Mouse (Mus musculus) embryo, embryonic 10.5 days (tissue): ENCODE data around the gene Tmcc3.

ENCODE experiments used
- DNase-seq: peaks from one replicate; pipeline ENCODE4 v3.0.0-alpha.2; 2015; ENCODE audit warnings: low spot score

Tmcc3 gene

DNA sequence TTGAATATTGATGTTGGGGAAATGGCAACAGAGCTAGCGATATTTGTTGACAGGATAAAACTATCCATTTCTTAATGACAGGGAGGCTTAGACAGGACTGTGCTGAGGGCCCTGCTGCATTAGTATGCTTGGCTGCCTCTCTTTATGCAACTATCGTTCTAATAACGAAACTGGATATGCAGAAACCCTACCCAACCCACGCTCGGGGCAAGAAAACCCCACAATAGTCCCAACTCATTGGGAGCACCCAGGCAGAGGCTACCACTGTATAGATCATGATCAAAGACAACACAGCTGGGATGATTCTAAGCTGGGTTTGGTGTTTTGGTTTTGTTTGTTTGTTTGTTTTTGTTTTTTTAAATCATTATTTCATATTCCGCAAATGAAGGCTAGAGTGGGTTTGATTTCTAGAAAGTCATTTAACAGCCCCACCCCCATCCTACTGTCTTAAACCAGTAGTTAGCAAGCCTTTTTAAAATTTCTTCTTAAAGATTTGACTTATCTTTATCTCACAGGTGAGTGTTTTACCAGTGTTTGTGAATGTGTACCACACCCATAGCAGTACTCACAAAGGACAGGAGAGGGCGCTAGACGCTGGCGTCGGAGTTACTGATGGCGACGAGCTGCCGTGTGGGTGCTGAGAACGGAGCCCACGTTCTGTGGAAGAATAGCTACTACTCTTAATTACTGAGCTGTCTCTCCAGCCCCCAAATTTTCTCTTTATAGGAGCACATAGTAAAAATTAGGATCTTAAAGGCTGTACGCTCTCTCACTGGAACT, 20.8 kb downstream of the Tmcc3 start:
- no peak for DNase-seq

DNA sequence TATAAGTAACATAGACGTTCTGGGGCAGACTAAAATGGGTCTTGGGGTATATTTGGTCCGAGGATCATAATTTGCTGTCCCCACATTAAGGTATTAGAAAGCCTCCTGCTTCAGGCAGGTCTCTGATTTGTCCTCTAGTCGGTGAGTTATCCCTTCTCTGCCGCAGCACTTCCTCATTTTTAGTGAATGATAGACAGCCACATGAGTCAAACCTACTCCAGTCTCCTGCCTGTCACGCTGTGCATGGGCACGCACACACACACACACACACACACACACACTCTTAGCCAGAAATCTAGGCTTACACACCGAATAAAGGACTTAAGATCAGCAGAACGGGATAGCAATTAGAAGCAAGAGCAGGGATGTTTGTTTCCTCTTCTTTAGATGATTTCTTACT, 21.6 kb downstream of the Tmcc3 start:
- DNase-seq: no peak

DNA sequence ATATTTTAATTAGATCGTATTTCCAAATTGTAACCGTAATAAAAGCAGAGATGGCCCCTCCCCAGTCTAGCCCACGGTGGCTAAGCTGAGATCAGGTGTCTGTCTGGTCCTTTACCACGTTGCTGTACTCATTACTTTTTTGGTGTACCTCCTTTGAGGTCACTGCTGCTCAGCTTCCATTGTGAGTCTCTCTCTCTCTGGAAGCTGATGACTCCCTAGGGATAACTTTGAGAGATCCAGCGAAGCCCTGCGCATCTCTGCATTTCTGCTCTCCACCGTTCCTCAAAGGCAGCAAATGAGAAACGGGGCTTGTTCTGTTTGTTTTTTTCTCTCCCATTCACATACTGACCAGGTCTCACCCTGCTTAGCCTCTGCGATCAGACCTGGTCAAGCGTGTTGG, 23.3 kb downstream of the Tmcc3 start:
- DNase-seq: no peak

DNA sequence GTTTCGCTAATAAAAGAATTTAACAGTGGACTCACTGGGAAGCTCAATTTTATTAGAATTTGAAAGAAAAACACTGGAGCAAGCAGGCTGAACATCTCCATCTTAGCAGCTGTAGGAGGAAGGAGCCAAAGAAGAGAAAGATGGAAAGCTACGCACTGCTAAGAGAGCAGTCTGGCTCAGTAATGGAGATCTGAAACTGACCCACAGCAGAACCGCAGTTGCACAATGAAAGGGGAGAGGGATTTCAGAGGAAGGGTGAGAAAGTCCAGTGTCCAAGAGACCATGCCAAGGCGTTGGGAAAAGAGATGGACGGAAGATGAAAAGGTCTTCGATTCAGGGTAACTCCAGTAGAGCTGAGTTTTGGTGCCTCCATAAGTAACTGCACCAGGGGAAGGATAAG, 24.3 kb downstream of the Tmcc3 start:
- DNase-seq: no peak

DNA sequence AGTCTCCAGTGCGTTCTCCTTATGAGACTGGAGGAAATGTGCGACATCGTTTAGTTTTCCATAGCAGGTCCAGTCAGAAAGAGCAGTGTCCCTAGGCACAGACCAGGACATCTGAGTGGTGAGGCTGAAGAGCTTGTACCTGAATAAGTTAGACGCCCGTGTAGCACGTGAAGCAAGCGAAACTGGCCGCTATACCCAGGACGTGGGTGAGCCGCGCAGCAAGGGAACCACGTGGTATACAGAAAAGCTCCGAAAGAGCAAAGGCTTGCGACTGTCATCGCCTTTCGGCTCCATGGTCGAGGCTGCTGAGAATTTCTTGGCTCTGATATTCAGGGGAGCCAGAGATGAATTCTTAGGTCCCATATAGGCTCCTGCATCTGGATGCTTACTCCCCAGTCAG, 29.8 kb downstream of the Tmcc3 start:
- DNase-seq: no peak

DNA sequence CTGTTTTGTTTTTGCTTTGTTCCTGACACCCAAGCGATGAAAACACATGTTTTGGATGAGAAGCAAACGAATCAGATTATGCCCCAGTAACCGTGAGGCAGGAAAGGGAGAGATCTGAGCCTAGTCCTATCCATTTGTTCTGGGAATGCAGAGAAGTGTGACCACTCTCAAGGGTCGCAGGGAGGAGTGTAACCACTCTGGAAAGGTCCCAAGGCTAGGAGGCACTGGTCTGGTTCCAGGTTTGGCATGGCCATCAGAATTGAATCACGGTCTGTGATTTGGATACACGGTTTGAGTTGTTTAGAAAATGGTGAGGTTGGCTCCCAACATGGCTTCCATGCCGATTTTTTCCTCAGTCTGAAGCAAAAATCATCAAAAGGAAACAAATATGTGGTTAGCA, 30.5 kb downstream of the Tmcc3 start:
- DNase-seq: no peak

DNA sequence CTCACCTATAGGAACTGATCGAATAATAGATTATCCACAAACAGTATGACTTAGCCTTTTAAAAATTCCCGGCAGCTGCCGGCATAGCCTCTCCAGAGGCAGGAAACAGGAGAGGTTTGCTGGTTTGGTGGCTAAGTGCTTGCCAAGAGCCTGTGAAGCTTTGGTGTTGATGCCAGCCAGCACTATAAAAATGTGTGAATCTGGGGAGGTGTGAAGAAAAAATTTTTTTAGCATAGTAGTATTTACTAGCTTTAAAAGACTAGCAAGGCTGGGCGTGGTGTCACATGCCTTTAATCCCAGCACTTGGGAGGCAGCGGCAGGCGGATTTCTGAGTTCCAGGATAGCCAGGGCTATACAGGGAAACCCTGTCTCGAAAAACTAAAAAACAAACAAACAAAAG, 31.8 kb downstream of the Tmcc3 start:
- DNase-seq: no peak

DNA sequence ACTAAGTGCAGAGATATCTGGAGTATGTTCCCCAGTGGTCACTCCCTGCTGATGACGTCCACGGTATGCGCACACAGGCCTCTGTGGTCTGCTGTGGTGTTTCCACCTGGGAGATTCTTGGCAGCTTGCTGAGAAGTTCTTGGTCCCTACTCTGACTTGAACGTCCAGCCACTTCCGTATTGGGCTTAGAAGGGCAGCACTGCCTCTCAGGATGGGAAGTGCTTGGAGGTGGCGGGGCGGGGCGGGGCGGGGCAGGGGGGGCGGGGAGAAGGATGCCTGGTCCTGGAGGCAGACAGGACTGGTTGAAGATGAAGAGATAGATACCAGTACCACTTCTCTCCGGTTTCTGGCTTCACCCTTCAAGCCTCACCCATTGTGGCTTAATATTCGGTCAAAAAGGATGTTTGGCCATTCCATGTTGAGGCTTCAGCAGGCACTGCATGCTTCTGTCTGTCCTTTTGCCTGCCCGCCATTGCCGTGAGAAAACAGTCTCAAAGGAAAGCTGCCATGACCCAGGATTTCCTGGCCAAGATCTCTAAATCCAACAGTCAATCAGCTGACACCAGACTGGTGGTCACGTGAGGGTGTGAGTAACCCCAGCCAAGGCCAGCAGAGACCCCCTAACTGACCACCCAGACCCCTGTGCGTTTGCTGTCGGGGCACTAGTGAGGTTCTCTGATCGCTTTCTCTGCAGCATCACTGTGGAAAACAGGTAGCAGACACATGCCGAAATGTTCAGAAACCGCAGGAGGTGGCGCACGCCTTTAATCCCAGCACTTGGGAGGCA, 33.1 kb downstream of the Tmcc3 start:
- DNase-seq: no peak

DNA sequence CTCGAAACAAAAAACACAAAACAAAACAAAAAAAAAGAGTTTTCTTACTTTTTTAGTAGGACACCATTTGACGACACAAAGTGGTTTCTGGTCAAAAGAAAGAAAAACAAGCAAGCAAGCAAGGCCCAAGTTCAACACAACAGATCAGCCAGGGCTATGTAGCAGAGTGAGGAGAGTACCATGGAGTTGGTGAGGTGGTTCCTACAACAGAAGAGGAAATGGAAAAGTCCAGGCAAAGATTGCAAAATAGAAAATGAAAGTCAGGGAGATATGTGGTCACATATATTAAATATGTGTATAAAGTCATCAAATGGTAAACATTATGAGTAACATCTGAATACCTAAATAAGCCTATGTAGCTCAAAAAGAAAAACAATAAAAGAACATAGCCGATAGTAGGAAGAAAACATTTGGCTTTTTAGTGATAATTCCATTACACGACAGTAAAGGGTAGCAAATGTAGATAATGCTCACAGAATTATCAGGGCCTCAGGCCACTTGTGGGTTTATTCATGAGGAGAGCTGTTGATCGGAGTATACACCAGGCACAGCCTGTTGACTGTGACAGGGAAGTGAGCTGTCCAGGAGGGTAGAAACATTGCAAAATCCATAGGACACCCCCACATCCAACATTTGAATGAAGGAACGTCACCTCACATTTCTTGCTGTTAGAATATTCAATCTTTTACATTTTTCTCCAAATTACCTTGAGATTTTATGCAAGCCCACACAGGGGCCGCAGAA, 33.9 kb downstream of the Tmcc3 start:
- DNase-seq: no peak

DNA sequence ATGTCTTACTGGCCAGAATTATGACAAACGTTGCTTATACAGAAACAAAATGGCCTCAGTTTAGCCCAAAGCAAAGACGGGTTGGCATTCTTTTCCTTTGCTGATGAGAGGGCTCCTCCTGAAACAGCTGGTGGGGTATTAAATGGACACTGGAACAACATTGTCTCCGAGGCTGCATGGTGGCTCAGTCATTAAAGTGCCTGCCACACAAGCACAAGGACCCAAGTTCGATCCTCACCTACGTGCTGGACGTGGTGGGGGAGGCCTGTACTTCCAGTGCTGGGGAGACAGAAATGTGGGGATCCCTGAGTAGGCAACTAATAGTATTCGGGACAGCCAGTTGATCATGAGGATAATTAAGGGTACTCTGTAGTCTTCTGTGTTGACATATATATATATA, 34.8 kb downstream of the Tmcc3 start:
- DNase-seq: no peak

DNA sequence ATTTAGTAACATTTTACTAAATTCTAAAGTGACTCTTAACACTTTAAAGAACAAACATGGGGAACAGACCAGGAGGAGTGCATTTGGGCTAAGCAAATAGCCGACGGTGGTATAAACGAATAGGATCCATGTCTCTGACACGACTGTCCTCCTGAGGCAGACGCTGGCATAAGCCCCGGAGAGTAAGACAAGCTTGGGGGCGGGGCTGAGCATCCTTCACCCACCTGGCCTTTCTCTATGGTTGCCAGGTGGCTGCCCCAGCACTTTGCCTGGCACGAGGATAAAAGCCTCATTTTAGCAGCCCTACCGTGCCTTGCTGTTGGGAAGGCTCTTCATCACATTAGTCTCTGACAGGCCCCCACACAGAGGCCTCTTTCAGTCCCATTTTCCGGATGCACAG, 35.5 kb downstream of the Tmcc3 start:
- no peak for DNase-seq

DNA sequence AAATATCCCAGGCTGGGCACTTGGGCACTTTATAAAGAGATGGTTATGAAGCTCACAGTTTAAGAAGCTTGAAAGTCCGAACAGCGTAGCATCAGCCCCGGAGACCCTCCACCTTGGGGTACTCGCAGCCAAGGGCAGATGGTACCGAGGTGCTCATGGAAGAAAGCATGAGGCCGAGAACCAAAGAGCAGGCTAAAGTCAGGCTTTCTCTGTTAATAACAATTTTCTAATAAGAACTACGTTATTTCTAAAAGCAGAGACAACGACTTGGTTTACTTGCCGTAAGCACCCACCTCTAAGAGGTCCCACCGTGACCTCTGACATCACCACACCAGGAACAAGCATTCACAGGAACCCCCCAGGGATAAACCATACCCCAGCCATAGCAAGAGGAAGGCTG, 36.2 kb downstream of the Tmcc3 start:
- no peak for DNase-seq

DNA sequence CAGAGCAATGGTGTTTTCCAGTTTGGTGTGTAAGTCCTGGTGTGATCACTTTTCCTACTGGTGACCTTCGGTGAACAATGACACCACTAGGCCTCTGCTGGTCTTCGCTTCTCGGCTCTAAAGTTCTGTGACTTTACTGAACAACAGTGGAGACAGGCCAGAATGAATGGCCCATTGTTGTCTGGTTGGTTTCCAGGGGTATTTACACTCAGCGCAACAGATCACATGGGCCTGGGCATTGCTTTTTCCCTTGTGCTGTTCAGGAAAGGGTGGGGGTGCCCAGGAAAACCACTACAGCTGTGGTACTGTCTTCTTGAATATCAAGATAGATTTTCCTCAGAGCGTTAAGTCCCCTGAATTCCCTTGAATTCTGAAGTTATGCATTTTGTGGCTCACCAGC, 38.5 kb downstream of the Tmcc3 start:
- DNase-seq: peak; percentile 20

DNA sequence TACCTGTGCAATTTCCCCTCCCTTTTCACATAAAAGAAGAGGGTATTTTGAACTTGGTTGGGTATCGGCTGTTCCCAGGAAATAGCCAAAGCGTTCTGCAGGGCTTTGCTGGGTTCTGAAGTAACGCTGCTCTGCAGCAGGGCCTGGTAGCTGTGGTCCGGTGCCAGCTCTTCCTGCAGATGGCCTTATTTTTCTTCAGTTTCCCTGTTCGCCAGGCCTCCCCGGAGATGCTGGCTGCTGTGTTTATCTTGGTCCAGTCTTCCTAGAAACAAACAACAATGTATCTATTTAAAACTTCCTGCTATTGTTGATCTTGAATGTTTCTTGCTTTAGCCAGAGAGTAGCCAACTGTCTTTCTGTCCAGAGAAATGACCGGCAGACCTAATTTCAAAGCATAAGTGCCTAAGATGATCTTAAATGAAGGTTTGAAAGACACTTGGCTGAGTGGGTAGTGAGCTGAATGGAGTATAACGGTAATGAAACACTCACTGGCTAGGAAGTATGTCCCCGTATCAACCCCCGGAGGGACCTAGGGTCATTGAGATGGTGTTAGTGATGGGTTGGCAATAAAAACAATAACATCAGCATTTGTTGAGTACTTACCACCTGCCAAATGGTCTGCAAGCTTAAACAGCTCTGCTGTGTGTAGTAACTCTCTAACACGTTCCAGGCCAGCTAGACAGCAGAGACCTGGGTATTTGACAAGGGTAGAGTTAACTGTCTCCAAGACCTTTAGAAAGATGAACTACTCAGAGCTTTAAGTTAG, 39.3 kb downstream of the Tmcc3 start:
- DNase-seq: no peak

DNA sequence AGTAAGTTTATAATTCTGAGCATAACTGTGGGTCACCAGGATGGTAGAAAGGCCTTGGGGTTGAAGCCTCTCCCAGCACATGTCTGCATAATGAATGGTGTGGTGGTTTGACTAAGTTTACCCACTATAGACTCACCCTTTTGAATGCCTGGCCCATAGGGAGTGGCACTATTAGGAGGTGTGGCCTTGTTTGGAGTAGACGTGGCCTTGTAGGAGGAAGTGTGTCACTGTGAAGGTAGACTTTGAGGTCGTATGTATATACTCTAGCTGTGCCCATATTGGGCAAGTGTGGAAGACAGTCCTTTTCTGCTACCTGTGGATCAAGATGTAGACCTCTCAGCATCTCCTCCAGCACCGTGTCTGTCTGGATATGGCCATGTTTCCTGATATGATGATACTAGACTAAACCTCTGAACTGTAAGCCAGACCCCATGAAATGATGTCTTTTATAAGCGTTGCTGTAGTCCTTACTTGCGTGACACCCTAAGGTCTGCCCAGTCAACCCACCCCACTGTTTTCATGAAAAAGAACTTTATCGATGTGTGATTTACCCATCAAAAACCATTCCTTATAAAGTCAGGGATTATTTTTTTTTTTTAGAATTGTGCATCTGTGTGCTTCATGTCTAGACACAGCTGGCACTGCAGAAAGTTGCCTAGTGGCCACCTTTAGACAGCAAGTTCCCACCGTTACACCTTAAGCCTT, 40.6 kb downstream of the Tmcc3 start:
- no peak for DNase-seq

DNA sequence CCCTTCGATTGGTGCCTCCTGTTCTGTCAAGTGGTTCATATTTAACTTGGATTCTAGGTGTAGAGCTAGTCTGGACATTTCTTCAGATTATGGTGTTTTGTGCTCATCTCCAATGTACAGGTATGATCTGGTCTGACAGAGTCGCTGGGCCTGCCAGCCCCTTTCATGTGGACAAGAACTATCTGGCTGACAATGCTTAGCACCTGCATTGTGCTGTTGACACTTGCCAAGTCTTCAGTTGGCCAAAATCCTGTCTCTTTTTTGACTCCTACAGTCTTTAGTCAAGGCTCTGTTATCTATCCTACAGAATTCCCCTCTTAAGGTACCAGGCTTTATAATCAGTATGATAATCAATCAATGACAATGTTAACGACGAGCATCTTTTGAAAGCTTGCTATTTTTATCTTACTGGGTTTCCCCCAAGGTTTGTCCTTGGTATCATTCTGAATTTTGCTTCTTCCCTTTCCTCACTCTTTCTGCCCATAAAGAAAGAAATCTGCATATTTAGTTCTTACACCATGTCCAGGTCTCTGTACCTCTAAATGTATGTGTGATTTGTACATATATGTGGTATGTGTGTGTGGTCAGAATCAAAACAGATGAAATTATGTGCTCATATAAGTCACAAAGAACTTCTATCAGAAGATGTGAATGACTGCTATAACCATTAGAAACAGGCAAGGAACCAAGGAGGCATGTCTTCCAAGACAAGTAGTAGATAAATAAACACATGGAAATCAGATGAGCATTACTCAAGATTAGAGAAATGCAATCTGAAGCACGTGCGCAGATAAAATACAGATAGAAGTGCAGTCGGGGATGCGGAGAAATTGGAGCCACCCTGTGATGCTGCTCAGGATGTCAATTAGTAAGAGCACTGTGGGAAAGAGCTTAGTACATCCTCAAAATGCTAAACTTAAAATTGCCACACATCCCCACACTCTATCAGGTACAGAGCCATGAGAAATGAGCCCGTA, 41.4 kb downstream of the Tmcc3 start:
- no peak for DNase-seq

DNA sequence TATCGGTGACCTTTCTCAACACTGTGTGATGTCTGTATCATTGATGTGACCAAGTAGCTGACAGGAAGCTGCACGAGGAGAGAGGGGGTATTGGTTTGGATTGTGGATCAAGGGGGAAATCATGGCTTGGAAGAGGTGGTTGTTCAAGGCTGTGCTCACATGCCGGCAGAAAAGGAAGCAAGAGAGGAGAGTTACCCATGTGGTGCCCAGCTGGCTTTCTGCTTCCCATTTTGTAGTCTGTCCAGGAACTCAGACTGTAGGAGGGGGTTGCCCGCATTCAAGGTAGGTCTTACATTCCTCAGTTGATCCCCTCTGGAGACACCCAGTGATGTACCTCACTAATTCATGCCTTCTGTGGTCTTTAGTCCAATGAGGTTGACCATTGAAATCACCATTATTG, 42.3 kb downstream of the Tmcc3 start:
- no peak for DNase-seq

DNA sequence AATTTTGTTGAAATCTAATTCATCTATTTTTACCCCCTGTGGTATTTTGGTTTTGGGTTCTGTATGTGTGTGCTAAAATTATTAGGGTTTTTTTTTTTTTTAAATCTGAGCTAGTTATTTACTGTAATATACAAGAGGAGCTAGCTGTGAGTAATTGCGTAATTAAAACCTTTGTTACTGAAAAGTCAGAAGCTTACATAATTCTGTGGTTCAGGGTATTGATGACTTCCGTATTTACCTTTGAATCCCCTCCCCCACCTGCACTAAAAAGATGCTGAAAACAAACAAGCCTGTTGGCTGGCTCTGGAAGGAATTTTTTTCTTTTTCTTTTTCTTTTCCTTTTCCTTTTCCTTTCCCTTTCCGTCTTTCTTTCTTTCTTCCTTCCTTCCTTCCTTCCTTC, 42.7 kb downstream of the Tmcc3 start:
- no peak for DNase-seq

DNA sequence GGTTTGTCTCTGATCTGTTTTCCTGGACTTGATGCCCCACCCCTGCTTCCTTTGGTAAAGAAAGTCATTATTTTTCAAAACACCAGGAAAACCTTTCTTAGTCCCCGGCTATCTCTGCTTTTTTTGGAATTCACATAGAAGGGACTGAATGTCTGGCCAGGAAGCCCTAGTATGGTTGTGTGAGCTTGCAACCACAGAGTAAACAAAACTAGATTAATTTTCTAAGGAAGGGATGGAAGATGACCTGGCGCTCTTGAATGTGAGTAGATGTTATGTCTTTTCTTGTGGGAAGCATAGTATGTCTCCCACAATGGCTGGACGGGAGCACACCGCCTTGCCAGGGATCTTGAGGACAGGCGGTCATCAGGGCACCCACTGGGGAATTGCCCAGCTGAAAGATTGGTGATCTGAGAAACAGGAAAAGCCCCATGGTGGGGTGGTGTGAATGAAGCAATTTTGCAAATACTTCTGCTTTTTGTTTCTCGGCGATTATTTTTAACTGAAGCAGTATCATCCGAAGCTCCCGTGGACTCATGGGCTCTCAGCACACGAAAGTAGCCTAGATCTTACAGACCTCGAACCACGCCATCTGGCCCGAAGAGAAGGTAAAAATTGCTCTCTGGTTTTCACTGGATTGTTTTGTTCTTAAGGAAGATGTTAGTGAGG, 44.9 kb downstream of the Tmcc3 start:
- no peak for DNase-seq

DNA sequence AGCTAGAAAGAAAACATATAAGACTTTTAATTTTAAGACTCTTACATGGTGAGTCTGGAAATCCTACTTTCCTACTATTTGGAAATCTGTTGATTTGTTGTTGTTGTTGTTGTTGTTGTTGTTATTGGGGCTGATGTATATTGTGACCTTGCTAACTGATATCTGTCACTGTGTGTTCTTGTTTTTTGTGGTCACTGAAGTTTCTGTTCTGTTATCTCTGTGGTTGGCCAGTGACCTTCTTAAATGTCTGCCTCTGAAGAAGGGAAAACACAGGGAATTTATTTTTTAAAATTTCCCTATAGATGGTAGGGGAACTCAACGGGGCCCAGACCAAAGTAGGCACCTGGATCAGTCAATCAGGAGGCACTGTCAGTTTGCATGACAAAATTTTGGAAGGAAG, 48.9 kb downstream of the Tmcc3 start:
- no peak for DNase-seq
